Mouse (Mus musculus): ENCODE measurements around the gene Insl5. TPM values are rescaled to one million over a fixed set of nuclear protein-coding genes. Genes with fewer than 3 reads are reported as not detected.

Gene Insl5
- polyA plus RNA-seq, 1 experiment from 2014 or later: not detected

DNA sequence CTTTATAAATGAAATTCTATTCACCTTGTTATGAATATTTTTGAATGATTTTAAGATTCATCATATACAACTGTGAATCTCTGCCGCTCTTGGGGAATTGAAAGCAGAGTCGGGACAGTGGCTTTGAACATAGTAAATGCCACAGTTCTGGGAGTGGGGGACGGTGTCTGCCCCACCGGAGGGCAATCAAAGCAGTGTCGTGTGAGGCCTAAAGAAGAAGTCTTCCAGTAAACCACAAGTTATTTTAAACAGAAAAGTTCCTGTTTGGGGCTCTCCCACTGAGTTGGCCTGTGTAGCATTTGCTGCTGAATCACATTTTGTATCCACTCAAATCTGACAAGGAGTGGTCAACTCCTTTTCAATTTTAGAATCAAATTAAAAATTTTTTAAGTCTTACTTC is 55.5 kb downstream of the Insl5 start:
- Histone ChIP-seq H3K27me3 (ENCODE audit: insufficient read depth, low read length) (no peaks in the 10 kb centered on the region), H3K27ac (ENCODE audit: low read depth) (no peak overlapping the region), H3K4me1 (ENCODE audit: insufficient read depth) (no peaks in the 10 kb centered on the region), H3K4me2 (no peak overlapping the region), H3K9ac (no peak overlapping the region), H3K4me3 (ENCODE audit: low read depth, low read length) (no peak overlapping the region), H3K9me3 (ENCODE audit: low read depth, low read length) (no peaks in the 10 kb centered on the region), H3K36me3 (ENCODE audit: insufficient read depth) (no peaks in the 10 kb centered on the region)
- no peak for TF ChIP-seq CTCF (IDR thresholded peaks at IDR 0.05; ENCODE audit: low read depth)
- 65% methylated on average over 5 of the region's 5 CpGs for WGBS
- DNase-seq (no peak), ATAC-seq (ENCODE audit: insufficient read depth) (no peak)

- Histone ChIP-seq H3K27ac (ENCODE audit: low read depth) (no peak overlapping the region), H3K27me3 (ENCODE audit: insufficient read depth, low read length) (no peaks in the 10 kb centered on the region), H3K9ac (no peak overlapping the region), H3K4me2 (no peak overlapping the region), H3K9me3 (ENCODE audit: low read depth, low read length) (no peaks in the 10 kb centered on the region), H3K4me1 (ENCODE audit: insufficient read depth) (no peaks in the 10 kb centered on the region), H3K4me3 (ENCODE audit: low read depth, low read length) (no peak overlapping the region), H3K36me3 (ENCODE audit: insufficient read depth) (no peaks in the 10 kb centered on the region)
- ATAC-seq (ENCODE audit: insufficient read depth) (no peak), DNase-seq (no peak)
- WGBS: 93% methylated on average over 5 of the region's 5 CpGs
- TF ChIP-seq CTCF (IDR thresholded peaks at IDR 0.05; ENCODE audit: low read depth): no peak
Measured at GRCm38 (mm10) chr4:102969599-102969998, 57.0 kb downstream of the Insl5 start.

Other genes with a start within 250 kb of the Insl5 start
- gene Tctex1d1, start 48.2 kb downstream of the Insl5 start, polyA plus RNA-seq (2014; fragmentation: Nextera tagmentation; extraction: Ambion mirVana): 0.69 and 1.3 TPM in 2 replicates
- gene Mier1, start 87.5 kb upstream of the Insl5 start, polyA plus RNA-seq (2014; fragmentation: Nextera tagmentation; extraction: Ambion mirVana): 36.8 and 37.9 TPM in 2 replicates
- 3.6 and 4.0 TPM in 2 replicates for gene Wdr78, start 87.7 kb upstream of the Insl5 start, polyA plus RNA-seq (2014; fragmentation: Nextera tagmentation; extraction: Ambion mirVana)
- 13.5 and 14.5 TPM in 2 replicates for gene Slc35d1, start 188.3 kb upstream of the Insl5 start, polyA plus RNA-seq (2014; fragmentation: Nextera tagmentation; extraction: Ambion mirVana)